ENCODE assay signal across 1 mouse cellular context in the genomic region with DNA sequence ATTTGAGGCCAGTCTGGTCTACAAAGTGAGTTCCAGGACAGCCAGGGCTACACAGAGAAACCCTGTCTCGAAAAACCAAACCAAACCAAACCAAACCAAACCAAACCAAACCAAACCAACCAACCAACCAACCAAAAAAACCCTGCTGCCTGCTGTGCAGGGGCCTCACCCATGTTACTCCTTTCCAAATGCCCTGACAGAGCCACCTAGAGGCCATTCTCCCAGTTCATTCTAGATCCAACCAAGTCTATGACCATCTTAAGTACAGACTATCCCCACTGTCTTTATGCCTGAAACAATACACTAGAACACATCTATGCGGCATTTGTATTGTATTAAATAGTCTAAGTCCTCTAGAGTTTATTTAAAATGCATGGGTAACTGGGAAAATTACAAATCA.
TF ChIP-seq lines count a peak whose summit lies in the region.

No protein-coding gene starts in this region.

TF ChIP-seq in CH12.LX, 34 proteins besides CTCF, POLR2A, EP300 and RAD21:
- peak; percentile 22 for TF ChIP-seq SMC3 (IDR thresholded peaks at IDR 0.05; ENCODE audit: low read depth, low read length)
